Mouse (Mus musculus) induced T-regulatory cell, adult 2 months (primary cell): ENCODE results near the gene Dgkz.

ENCODE experiments used
- DNase-seq: peaks from one replicate; pipeline ENCODE4 v3.0.0-alpha.2; 2012; ENCODE audit warnings: low read depth

The Dgkz gene

DNA sequence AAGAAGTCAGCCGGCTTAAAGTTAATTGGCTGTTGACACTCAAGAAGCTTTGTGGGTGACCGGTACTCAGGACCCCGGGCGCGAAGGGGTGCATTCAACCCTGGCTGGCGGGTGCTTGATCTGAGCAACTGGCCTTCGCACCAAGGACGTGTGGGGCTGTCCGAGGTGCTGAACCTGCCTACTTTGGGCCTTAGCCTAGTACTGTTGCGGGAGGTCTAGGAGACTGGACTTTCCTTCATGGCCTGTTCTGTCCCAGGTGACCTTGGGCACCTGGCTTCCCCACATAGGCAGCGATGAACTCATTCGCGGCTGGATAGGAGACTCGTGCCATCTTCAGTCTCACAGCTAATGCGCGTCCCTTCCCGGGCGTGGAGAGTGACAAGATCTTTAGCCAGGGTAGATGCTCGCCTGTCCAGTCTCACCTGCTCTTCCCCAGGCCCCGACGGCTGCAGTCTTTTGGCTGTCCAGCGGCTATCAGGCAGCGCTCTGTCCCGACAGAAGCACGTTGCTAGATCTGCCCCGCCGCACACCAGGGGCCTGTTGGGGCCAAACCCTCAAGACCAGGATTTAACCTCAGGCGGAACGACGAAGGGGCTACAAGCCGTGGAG is 54.4 kb downstream of the Dgkz start:
- DNase-seq = peak; percentile 71

DNA sequence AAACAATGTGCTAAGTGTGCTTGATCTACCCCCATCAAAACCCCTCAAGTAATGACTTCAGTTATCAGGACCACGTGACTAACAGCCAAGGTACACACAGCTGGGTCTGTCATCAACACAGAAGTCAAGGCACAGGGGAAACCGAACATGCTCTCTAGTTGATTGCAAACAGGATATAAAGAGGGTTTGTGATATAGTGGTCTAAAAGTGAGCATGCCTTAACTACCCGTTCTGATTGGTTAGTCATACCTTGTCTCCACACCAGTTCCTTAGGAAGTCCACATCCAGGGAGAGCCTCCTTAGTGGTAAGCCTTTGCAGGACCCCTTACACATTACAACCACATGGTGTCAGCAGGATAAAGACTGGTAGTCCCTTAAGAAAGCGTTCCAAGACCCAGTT is 55.5 kb downstream of the Dgkz start:
- peak; percentile 22 for DNase-seq

DNA sequence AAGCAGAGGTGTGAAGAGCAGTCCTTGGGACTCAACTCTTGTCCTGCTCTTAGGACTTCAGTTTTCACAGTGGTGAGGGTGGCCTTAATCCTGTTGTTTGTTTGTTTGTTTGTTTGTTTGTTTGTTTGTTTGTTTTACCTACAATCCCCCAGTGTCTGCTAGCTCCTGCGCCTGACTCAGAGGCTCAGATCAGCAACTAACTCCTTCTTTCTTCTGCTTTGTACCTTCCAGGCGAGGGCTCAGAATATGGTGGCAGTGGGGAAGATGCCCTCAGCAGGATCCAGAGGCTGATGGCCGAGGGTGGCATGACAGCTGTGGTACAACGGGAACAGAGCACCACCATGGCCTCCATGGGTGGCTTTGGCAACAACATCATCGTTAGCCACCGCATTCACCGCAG is 58.6 kb downstream of the Dgkz start:
- DNase-seq = no peak

DNA sequence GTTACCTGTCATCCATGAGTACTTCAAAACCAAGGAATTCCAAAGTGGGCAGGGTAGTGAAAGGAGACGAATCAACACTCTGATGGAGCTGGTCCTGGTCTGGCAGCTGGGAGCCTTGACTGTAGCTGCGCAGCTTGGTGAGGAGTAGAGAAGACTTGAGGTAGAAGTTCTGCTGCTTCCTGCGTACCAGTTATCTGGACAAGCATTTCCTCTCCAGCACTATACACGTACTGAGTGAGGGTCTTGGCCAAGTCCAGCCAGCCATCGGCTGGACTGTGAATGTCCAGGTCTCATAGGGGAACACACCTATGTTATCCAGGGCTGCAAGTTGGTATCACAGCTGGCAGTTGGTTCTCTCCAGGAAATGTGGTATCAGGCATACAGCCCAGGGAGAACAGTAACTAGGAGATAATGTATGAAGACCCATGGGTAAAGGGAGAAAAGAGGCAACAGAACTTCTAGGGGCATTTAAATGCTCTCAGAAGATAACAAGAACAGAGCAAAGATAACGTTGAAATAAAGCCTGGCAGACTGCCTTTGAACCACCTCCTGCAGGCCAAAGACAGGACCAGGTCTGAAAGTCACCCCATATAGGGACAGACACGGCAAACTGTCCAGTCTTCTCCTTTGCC is 59.2 kb downstream of the Dgkz start:
- DNase-seq = no peak

DNA sequence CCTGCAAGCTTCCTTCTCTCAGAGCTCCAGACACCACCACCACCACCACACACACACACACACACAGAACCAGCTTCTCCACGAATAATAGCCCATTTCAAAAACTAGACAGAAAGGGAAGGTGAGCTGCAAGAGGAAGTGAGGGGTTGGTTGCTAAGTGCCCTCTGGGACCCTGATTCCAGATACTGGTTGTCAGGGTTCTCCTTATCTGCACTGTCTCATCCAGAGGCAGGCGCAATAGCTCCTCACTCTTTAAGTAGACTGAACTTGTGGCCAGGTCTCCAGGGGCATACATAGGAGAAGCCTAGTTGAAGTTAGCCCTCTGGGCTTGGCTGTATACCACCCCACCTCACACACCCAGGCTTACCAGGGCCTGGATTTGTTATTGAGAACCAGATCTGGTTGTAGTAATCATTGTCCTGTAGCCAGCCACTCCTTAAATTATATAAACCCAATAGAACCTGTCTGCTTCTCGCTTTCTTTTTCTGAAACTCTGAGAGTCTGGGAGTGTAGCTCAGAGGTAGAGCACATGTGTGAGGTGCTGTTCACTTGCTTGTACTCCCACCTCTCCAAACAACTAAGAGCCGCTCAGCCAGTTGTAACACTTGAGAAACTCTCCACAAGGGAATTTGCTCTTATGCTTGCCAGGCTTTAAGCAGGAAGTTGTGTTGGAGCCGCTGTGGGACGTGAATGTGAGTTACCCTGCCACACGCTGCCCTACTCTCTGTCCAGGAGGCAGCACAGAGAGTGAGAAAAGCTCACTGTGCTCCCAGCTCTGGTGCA is 62.1 kb downstream of the Dgkz start:
- no peak for DNase-seq

DNA sequence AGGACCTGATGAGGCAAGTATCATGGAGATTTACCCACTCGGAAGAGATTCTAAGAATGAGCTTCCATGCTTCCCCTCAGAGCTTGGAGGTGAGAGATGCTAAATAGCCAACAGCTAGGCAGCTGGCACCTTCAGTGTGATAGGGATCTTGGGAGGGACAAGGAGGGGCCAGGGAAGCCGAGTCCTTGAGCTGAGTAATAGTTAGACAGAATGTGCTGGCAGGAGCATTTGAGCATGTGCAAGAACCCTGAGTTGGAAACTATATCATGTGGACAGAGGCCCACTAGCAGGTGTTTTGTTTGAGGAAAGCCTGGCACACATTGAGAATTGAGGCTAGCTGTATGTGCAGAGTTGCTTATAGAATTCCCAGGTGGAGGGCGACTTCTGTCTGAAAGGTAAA is 63.0 kb downstream of the Dgkz start:
- no peak for DNase-seq

DNA sequence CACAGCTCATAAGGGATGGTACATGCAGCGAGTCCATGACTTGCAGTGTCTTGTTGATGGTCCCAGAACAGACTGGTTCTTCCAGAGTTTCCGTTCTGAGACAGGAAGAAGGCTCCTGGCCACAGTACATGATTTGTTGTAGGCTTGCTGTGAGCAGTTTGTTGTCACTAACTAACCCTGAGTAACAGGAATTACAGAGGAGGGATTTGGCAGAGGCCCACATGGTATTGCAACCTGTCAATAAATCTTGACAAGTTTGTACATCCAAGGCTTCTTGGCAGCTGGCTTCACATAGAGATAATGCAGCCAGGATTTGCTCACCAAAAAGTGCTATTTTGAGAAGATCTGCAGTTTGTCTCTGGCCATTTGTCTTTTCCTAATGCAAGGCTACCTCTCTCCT is 69.5 kb downstream of the Dgkz start:
- no peak for DNase-seq

DNA sequence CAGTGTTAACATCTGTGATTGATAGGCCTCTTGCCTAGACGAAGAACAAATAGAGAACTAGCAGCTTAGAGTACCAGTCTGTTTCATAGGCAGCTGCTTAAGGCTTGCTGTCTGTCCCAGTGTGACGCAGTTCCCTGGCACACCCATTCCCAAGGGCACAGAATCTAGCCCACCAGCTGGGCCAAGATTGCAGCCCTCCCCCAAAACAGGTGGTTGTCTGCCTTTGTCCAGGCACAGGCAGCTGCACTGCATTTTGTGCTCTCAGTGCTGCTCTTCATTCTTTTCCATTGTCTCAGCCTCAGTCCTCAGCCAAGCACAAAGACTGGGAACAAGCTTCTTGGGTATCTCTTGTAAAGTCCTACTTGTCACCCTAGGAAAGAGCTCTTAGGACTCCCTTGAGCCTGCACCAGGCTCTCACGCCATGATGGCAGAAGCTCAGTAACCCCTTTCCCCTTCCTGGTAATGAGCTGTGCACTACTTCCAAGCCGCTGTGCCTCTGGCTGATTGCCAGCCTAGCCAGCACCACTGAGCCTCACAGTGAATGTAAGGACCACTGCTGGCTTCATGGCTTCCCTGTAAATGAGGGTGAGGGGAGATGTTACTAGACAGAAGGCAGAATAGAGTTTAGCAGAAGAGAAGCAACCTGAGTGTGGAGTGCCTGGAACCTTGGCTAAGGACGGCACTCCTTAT is 70.9 kb downstream of the Dgkz start:
- no peak for DNase-seq

DNA sequence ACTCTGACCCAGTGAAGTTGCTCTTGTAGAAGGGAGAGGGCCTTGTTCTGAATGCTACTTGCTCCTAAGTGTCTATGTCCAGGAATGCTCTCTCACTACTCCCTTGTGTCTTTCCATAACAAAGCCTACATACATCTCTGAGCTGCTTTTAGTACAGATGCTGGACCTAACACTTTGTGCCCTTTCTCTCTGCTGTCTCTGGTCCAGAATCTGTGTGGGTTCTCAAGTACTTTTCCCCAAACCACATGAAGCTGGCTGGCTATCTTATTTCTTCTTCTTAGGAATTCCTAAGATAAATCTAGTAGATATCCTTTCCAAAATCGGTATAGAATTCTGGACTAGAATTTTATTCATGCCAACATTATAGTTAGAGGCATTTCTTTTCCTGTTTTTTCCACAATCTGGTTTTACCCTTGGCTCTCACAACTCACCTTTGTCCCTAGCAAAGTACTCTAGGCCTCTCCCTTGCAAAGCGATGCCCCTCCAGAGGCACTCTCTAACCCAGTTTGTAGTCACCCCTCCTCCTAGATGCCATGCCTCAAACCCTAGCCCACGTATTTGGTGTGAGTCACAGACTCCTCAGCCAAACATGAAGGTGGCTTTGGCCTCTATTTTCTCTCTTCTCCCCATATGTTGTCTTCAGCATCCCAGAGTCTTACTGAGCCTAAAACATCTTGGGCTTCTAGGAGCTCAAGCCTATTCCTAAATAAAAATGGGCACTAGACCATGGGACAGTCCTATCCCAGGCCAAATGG is 72.3 kb downstream of the Dgkz start:
- no peak for DNase-seq

DNA sequence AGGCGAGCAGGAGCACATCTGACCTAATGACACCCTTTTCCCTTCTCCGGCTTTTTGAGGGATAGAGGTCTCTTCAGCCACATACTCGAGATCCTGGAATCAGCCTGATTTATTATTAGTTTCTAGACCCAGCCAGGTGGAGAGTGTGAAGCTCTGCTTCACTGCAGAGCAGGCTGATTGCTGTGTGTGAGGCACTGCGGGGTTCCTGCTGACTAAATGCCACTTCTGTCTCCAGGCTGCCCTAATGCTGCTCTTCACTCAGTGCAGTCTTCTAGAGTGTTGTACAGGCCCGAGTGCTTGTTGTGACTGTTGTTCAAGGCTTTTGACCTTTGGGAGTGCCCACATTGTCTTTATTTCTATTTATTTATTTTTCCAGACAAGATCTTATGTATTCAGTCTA is 73.3 kb downstream of the Dgkz start:
- DNase-seq = no peak

DNA sequence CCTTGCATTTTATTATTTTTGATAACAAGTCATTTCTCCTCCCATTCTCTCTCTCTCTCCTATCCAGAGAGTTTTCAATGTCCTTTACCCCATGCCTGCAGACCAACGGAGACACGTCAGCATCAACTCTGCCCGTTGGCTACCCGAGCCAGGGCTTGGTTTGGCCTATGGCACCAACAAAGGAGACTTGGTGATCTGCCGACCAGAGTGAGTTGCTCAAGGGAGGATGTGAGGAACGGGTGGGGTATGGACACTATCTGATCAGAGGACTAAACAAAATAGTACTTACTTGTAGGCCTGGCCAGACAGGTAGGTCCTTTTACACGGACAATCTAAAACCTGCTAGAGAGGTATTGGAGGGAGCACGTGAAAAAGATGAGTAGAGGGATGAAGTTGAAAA is 75.2 kb downstream of the Dgkz start:
- no peak for DNase-seq

DNA sequence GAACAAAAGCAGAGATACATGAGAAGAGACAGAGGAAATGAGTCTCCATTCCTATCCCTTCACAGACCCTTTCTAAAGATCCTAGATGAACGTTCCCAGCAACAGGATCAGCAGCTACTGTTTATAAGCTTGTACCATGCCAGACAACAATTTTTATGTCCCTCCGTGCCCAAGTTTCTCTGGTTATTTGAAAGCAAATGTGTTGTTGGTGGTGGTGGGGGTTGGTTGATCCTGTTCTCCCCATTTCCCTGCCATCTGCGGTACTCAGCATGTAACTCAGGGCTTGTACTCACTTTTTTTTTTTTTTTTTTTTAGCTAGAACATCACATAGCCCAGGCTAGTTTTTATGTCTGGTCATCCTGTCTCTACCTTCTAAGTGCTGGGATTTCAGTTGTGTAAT is 76.5 kb downstream of the Dgkz start:
- DNase-seq = no peak

DNA sequence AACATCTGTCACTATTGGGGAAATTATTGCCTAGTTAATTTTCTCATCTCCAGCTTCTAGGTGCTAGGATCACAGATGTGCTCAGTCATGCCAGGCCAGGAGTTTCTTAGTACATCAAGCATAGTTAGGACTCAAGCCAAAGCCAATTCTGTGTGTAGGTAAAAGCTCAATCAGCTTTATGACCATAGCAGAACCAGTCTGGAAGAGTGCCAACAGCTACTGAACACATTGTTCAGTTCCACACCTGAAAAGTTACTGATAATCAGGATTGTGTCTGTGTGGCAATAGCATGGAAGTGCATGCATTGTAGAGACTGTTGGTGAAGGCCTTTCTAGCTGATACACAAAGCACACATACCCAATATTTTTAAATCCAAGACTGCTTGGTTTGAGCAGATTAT is 77.7 kb downstream of the Dgkz start:
- no peak for DNase-seq

DNA sequence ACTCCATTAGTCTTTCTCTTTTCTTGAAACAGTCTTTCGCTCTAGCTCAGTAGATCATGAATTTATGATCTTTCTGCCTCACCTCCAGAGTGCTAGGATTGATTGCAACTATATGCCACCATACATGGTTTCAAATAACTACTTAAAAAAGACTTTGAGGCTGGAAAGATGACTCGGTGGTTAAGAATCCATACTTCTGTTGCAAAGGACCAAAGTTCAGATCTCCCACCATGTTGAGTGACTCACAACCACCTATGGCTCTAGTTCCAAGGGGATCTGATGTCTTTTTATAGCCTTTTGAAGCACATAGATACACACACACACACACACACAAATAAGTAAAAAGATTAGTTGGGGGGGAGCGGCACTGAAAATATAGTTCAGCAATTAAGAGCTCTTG is 80.3 kb downstream of the Dgkz start:
- no peak for DNase-seq

DNA sequence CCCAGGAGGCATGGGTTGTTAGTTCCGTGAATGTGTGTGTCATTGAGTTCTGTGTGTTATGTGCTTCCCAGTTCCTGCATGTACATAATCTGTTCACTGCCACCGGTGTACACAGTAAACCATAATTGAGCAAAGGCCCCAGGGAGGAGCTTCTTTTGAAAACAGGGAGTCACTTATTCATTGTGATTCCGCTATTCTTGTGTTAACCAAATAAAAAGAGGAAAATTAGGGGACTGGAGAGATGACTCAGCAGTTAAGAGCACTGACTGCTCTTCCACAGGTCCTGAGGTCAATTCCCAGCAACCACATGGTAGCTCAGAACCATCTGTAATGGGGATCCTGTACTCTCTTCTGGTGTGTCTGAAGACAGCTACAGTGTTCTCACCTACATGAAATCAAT is 80.9 kb downstream of the Dgkz start:
- no peak for DNase-seq

DNA sequence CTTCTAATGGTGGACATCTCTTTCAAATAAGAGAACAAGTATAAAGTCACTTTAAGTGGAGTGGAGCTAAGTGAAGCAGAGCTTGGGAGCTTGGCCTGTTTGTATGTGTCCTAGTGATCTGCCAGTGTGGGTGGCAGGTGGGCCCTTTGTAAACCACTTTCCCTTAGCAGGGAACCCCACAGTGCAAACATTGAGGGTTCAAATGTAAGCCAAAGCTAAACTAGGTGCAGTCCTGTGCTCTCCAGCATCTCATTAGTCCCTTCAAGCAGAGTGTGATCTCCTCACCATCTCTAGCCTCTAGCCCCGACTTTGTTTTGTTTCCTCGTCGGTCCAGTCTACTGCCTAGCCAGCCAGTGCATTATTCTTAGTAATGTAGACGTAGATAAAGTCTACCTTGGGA is 91.0 kb downstream of the Dgkz start:
- DNase-seq = no peak

DNA sequence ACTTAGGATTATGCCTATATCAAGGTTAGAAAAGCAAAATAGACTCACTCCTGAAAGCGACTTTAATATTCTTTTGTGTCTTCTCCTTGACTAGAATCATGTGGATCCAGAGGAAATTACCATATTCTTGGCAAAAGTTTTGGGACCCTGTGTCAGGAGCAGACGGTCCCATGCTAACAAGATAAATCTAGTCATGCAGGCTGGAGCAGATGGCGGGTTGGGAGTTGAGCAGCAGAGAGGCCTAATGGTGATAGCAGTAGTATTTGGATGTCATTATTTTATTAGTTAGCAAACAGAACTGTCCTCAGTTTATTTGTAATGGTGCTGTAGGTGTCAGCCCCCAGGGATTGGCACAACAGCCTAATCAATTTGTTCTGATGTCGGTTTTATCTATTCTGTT is 91.7 kb downstream of the Dgkz start:
- no peak for DNase-seq
